Mouse (Mus musculus) kidney, adult 9 months (tissue): ENCODE measurements around the gene Gramd1b.
A peak's percentile ranks its signal among the peaks of the same experiment; 100 is the strongest.
"Not testable (repeated sequence)": the region's sequence is repeated elsewhere in the genome, so short reads cannot be mapped to it uniquely, and the experiment has no call there.

Experiments
- DNase-seq: peaks from one replicate; pipeline ENCODE4 v3.0.0; 2022

Gramd1b gene

DNA sequence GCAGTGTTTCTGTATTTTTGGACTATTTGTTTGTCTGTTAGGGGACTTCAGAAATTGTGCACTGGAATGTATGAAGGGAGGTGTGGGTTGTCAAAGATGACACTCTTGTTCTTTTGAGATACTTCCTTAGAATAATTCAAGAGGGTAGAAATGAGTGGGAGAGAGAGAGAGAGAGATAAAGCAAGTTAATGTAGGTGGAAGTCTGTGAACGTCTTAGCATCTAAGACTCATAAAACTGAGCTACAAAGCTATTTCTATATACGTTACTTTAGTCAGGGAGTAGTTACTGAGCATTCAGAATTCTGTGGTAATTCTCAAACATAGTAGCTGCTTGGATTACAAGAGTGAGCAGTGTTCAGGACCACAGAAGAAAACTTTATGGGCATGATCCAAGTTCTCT is 19.2 kb downstream of the Gramd1b start:
- no peak for DNase-seq

DNA sequence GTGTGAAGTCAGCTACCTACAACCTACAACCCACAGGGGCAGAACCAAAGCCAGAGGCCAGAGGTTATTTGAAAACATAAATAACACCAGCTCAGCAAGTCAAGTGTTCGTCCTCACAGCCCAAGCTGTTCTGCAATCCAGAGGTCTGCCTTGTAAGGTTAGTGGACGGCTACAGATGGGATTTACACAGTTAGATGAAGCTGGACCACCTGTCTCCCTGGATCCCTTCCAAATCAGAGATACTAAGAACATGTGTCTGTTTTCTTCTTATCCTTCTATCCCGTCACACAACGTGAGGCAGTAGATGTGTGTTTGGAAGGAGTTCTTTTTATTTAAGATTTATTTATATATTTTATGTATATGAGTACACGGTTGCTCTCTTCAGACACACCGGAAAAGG is 21.7 kb downstream of the Gramd1b start:
- no peak for DNase-seq

DNA sequence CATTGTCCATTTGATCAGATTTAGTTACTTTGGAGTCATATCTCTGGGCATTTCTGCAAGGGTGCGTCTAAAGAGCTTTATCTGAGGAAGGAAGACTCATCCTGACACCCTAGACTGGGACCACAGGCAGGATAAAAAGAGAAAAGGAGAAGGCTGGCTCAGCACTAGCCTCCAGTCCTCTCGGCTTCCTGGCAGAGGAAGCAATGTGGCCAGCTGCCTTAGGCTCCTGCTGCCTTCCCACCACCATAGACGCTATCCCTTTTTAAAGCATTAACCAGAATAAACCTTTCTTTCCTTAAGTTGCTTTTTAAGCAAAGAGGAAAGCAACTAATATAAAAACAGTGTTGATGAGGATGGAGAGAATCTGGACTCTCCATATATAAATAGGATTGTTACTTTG is 24.6 kb downstream of the Gramd1b start:
- no peak for DNase-seq

- DNase-seq: no peak
These were observed 25.5 kb downstream of the Gramd1b start for GRCm38 (mm10) chr9:40505471-40506312.

- no peak for DNase-seq
These were observed 26.3 kb downstream of the Gramd1b start for GRCm38 (mm10) chr9:40504886-40505285.

- DNase-seq: no peak
These were observed 30.5 kb downstream of the Gramd1b start for GRCm38 (mm10) chr9:40500691-40501090.

GRCm38 (mm10) chr9:40482351-40483084 is 48.7 kb downstream of the Gramd1b start:
- DNase-seq: not testable (repeated sequence)

GRCm38 (mm10) chr9:40481271-40481670 is 49.9 kb downstream of the Gramd1b start:
- no peak for DNase-seq

GRCm38 (mm10) chr9:40479333-40479732 is 51.9 kb downstream of the Gramd1b start:
- DNase-seq: peak; percentile 84

- no peak for DNase-seq
These were observed 52.9 kb downstream of the Gramd1b start for GRCm38 (mm10) chr9:40478146-40478900.

GRCm38 (mm10) chr9:40477611-40478010 is 53.6 kb downstream of the Gramd1b start:
- DNase-seq: no peak

GRCm38 (mm10) chr9:40476098-40476497 is 55.1 kb downstream of the Gramd1b start:
- no peak for DNase-seq

GRCm38 (mm10) chr9:40472961-40473510 is 58.1 kb downstream of the Gramd1b start:
- DNase-seq: no peak

DNA sequence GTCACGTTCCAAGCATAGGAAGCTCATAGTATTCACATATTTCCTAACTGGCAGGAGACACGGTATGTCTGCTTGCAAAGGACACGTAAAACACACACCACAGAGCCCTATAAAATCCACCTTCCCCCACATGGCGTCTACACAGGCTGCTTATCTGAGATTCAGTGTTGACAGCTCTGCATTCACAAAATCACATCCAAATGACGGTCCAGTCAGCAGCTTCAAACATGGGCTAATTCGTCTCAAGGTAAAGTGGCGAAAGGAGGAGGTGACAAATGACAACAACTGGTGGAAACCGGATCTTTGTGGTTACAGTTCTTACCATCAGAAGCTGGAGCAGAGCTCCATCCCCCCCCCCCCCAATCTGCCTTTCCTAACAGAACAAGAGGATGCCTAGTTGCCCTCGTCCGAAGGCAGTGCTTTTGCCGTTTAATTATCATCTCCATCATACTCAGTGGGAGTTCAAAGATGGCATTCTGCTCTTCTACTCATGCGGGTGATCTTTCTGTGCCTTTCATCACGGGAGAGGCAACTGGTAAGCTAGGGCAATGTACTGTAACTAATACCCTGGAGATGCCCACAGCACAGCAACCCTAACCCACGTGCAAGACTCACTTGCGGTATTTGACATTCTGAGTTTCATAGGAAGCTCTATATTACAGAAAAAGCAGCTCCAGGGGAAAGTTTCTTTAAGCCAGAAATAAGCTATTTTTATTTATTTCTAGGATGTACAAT is 61.6 kb downstream of the Gramd1b start:
- no peak for DNase-seq

DNA sequence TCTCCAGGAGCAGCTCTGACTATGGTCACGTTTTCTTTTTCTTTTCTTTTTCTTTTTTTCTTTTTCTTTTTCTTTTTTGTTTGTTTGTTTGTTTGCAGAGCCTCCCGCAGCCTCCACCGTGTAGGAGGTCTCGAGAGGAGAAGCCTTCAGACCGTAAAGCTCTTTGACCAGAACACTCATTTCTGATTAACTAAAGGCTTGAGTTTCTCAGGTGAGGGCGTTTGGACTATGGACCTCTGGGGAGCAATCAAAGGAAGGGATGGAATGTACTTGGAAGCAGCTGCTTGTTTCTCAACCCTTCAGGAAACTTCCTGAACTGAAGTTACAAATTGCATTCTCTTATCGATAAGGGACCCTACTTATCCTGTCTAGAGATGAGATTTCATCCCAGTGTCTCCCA is 64.4 kb downstream of the Gramd1b start:
- DNase-seq: peak; percentile 91

DNA sequence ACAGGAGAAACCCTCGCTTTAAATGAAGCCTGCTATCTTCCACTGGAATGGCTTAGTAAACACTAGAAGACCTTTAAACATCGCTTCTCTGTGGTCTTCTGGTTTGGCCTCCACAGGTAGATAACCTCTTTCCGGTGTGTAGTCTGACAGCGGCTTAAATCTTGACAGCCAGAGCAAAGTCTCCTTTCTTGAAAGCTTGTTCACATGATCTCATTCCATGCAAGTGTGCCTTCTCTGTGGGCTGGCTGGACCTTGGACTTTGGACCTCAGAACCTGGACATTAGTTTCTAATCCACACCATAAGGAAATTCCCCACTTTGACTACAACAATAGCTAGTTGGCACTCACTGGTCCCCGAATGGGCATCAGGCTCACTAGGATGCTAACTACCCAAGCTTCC is 65.6 kb downstream of the Gramd1b start:
- peak; percentile 95 for DNase-seq

DNA sequence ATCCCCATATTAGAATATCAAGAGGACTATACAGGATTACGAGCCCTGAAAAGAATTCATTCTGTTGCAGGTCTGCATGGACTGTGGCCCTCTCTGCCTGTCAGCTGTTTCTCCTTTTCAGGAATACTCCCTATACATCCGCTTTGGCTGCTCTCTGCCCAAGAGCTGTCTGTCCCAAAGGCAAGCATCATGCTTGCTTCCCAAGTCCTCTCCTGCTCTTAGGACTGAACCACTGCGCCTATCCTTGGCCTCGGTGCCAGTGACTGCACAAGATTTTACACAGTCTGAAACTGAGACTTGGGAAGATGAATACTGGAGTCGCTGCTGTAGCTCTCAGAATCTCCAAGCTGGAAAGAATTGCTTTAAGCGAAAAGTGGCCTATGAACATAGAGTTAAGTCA is 68.8 kb downstream of the Gramd1b start:
- DNase-seq: no peak

DNA sequence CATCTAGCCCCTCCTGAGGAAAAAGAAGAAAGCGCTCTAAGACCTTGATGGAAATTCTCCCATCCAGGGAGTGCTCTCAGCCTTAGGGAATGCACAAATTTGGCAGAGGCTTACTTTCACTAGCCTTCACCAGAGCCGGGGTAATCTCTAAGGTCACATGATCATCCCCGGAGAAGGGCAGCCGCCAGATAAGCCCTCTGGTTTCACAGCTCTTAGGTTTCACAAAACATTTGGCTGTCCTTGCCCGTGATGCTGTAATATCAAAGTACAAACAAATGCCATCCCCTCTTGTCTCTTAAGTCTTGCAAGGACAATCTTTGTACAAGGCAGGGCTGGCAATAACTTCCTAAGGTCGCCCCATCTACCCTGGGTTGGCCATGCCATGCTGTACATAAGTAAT is 70.4 kb downstream of the Gramd1b start:
- no peak for DNase-seq

DNA sequence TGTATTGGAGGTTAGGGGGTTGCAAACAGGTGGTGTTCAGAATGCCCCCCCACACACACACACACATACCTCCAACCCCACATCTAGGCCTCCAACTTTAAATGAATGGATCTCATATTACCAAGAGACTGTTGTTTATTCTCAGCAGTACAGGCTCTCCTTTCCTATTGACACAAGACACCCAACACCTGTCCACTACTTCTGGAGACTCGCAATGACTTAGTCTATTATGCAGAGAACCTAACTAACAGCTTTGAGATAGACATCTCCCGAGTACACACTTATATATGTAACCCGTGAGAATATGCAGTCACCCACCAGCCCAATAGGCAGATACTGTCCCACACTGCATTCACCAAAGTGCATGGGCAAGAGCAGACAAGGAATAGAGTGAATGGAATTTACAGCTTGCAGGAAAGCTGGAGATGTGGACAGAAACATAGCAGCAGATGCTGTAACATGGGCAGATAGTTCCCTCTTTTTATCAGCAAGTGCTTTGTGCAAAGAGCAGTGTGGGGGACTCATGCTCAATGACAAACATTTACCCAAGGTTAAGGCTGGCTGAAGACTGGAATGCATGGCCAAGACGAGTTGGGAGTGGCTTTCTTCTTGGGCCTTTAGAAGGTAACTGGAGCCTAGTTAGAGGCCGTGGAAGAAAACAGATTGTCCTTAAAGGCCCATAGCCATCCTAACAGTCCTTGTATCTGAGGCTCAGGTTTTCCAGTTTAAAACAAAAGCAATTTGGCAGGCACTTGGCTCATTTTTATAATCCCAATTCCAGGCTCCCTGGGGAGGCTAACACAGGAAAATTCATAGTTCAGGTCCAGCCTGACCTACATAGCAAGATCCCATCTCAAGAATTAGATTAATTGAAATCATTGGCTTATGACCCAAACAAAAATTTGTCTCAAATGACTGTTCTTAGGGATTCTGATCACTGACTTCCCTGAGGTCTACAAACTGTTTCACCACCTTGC is 71.6 kb downstream of the Gramd1b start:
- DNase-seq: no peak

- no peak for DNase-seq
These were observed 72.5 kb downstream of the Gramd1b start for GRCm38 (mm10) chr9:40458559-40459303.
